Mouse (Mus musculus): Measurements from ENCODE around the gene Adgrg2. TPM values are rescaled to one million over a fixed set of nuclear protein-coding genes. Genes with fewer than 3 reads are reported as not detected.

Gene Adgrg2
- polyA plus RNA-seq, 1 experiment, result 0.12 TPM

DNA sequence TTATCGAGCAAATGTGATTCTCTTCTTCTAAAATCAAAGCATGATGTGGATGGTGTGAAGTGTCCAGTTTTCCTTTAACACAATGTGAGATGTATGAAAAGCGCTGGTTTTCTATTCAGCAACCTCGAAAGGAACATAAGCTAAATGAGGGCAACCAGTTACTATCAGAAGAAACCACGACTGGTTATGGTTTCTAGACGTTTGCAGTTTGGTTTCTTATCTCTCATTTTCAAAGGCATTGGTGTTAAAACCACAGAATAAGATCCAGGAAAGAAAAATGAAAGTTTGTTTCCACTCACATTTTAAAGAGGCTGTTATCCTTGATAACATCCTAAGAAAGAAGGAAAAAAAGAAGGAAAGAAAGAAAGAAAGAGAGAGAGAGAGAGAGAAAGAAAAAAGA, 106.0 kb downstream of the Adgrg2 start:
- WGBS, result 66% methylated on average over 5 of the region's 5 CpGs
- DNase-seq (ENCODE audit: low read depth, low spot score), result no peak

DNA sequence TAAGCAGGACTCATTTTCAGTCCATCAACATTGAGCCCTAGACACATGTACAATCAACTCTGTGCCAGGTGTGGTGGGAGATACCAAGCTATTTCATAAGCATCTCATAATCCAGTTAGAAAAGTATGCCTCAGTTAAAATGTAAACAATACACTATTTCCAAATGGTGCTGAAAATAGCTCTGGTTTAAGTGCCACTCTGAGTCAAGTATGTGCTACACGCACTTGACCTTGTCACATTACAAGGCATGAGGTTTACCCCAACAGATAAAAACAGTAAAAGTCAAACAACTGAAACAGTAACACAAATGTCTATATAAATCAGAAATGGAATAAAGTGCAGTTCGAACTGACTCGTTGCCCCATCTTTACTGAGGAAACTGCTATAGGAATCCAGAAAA, 110.6 kb downstream of the Adgrg2 start:
- WGBS, result 76% methylated on average over 3 of the region's 3 CpGs

DNA sequence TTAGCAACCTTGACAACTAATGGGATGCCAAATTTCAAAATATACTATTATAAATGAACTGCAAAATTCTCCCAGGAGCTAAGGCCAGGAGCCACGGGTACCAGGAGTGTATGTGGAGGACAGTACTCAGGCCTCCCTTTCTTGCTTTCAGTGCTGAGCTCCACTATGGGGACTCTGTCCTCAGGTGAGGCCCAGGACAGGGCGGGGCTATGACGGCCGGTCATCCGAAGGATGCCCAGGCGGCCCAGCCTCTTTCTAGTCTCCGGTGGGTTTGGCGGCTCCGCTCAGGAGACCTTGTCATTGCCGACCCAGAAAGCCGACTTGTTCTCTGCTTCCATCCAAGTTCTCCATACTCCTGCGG, 111.2 kb downstream of the Adgrg2 start:
- WGBS, result 19% methylated on average over 12 of the region's 12 CpGs
- DNase-seq (ENCODE audit: low read depth, low spot score), result peak; percentile 2

More for the DNA sequence above, 110.6 kb downstream of the Adgrg2 start:
- DNase-seq (ENCODE audit: low read depth, low spot score), result no peak

DNA sequence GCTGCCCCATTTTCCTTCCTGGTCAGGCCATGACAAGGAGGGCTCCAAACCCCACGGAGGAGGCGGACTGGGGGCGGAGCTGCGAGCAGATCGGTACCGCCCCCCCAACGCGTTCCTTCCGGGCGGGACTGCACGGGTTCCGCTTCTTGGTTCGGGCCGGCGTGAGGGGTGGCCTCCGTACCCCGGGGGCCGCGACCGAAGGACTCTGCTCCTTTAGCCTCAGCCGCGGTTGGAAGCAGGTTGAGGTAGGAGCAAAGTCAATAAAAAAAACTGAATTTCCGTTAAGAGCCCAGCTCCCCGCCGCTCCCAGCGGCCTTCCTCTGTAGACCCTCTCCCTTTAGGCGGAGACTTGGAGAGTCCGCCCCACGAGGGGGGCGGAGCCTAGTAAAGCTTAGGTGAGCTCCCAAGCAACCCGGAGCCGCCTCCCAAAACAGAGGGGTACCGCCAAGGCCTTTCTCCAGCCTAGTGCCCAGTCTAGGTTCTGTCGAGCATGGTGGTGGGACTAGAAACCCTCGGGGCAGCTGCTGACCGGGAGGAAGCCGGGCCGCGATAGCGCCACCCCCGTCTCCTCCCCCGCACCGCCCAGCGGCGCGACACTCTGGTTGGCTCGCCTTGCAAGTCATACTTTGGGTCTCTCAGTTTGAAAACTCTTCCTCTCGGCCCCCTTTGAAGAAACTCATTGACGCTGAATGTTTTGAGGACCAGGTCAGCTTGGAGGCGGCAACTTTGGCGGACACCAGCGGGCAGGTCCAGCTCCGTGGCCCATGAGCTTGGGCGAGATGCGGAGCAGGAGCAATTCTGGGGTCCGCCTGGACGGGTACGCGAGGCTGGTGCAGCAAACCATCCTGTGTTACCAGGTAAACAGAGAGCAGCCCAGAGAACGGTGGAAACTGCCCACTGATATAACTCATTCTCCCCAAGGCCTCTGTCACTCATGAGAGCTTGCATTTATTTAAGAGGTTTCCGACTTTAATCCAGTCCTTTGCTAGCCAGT, 111.9 kb downstream of the Adgrg2 start, which contains the start of gene Phka2:
Gene Phka2, plus strand, starts transcription at position 119 of the 994 bp plus-strand sequence.
- WGBS, result 15% methylated on average over 61 of the region's 61 CpGs

DNA sequence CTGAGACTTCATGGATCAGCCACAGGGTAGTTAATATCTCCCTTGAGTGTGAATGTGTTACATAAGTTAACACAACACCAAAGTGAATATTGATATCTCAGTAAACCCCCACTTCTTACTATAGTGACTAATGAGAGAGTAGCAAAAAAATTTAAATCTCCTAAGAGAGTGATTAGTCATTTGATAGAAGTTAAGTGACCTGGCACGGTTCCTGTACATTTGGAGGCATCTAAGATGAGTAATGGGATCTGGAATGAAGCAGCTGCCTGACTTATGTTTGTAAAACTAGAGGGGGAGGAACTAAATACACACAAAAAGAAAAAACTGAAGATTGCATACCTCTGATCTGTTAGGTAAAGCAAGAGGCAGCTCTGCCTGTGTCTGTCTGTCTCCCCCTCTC, 118.6 kb downstream of the Adgrg2 start:
- WGBS, result 54% methylated on average over 1 of the region's 1 CpGs
- no peak for DNase-seq (ENCODE audit: low read depth, low spot score)

More for the DNA sequence above, 111.9 kb downstream of the Adgrg2 start, which contains the start of gene Phka2:
- DNase-seq (ENCODE audit: low read depth, low spot score), result peak; percentile 36

DNA sequence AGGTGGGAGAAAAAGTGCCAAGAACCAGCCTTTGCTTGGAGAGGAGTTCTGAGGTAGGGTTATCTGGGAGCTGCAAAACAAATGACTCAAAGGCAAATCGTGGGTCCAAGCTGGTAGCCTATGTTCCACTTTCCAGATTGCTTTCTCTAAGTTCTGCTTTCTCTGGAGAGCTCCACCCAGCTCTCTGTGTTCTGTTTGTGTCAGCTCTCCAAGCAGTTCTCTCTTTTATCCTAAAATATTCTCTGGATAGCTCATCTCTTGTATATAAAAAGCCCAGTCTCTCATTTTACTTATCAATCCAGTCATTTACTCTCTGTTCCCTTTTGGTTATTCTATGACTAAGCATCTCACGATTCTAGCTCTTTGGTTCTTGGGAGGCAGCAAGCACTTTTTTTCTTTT, 119.7 kb downstream of the Adgrg2 start:
- 54% methylated on average over 2 of the region's 2 CpGs for WGBS
- DNase-seq (ENCODE audit: low read depth, low spot score), result no peak

DNA sequence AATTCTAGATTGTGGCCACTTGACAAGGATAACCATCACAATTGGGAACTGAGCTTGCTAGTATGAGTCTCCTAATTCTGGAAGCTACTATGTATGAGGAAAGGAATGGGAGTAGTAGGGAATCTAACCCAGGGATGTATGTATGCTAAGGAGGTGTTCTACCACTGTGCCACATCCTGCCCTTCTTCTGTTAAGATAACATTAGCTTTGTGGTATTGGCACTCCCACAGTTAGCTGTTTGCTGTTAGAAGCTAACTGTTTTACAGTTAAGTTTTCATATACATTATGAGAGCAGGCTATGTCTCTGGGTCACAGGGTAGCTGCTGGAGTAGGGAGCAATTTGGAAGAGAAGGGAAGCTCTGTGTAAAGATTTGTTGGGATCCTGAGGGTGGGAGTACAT, 125.5 kb downstream of the Adgrg2 start:
- no peak for DNase-seq (ENCODE audit: low read depth, low spot score)

DNA sequence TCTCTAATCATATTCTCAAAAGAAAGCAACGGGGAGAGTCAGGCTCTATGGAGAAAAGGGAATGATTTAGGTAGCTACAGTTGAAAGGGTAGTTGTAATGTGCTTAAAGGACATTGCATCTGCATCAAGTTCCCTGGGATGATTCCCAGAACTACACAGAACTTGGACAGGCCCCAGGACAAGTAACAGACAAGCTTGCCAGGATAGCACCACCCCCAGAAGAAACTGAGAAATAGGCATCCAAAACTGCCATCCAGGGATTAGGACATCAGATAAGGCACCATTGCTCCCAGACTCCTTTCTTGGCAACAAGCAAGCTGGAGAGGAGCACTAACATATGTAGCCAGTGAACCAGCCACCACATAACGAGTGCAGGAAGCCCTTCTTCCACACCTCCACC, 152.3 kb downstream of the Adgrg2 start:
- no peak for DNase-seq (ENCODE audit: low read depth, low spot score)
- WGBS, result 69% methylated on average over 2 of the region's 2 CpGs

Other genes with a start within 250 kb of the Adgrg2 start
- gene Phka2, start 111.5 kb downstream of the Adgrg2 start, polyA plus RNA-seq (2012; rRNA removed), result 4.7 and 7.9 TPM in 2 replicates